Mouse (Mus musculus): ENCODE data around the gene Hspa1l. TPM values are rescaled to one million over a fixed set of nuclear protein-coding genes. Genes with fewer than 3 reads are reported as not detected.
"Not testable (repeated sequence)": the region's sequence is repeated elsewhere in the genome, so short reads cannot be mapped to it uniquely, and the experiment has no call there.

Hspa1l gene
- polyA plus RNA-seq, 1 experiment from 2014 or later = 0.71 TPM

DNA sequence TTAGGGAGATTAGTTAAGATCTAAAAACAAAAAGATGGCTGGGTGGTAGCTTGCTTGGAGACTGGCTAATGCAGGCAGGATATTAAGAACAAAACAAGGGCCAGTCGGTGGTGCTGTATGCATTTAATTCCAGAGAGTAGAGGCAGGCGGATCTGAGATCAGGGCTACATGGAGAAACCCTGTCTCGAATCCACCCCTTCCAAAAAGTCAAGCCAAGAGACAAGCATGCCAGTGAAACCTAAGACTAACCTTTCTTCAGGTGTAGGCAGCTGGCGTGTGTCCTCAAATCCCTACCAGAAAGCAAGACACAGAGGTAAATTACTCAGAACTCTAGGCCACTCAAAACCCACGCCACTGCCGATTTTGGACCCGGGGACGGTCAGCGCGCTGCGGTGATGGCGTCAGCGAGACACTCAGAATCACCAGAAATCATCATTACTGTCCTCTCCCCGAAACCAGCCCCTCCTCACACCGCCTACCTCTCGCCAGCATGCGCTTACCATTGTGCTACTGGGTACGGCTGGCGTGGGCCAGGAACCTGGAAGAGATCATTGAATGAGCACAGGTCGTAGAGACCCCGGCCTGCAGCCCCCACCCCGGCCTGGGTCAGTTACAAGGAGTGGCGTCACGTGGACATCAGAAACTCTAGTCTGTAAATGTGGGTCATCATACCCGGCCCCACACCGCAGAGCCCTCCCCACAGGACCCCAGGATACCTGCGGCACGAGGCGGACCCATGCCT, 20.7 kb upstream of the Hspa1l start:
- H3K4me2 ChIP-seq (replicated peaks) = peak overlapping the region; percentile 72
- under 1% methylated on average over 29 of the region's 29 CpGs for WGBS
- peaks cover 13% of the 10 kb centered on the region for H3K4me1 ChIP-seq
- no peaks in the 10 kb centered on the region for H3K27me3 ChIP-seq
- H3K27ac ChIP-seq (replicated peaks) = peak overlapping the region; percentile 93
- no peak; the same call in 1 of the 2 replicates for ATAC-seq (ENCODE audit: insufficient number of reproducible peaks, low FRiP score, low TSS enrichment, low read depth)
- H3K4me3 ChIP-seq (replicated peaks) = peak overlapping the region; percentile 97
- no peaks in the 10 kb centered on the region for H3K9me3 ChIP-seq (replicated peaks)
- H3K9ac ChIP-seq = peak overlapping the region; percentile 99
- peaks cover 21% of the 10 kb centered on the region for H3K36me3 ChIP-seq

DNA sequence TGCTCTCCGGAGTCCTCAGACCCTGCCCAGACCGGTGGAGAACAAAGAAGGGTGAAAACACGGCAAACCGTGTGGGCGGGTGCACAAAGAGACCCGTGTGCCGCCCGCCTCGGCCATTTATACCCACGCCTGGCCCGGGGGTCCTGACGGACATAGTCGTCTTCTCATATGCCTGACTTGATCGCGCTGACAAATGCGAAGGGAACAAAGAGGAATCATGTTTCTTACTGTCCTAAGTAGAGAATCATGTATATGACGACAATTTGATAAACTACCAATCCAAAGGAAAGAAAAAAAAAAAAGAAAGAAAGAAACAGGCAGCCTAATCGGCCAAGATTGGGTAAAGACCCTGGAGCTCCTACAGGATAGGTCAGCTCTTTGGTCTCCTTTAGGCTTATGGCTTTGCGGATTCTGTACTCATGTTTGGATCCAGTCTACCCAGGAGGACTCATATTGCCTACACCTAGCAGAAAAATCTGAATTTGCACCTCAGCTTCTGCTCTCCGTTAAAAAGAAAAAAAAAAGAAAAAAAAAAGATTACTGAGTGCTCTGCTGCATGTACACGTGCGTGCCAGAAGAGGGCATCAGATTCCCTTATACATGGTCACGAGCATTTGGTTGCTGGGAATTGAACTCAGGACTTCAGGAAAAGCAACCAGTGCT, 20.0 kb upstream of the Hspa1l start:
- peak; percentile 84 for ATAC-seq (ENCODE audit: insufficient number of reproducible peaks, low FRiP score, low TSS enrichment, low read depth)
- H3K4me3 ChIP-seq (replicated peaks) = peak overlapping the region; percentile 97
- peaks cover 21% of the 10 kb centered on the region for H3K36me3 ChIP-seq
- H3K4me1 ChIP-seq = peaks cover 13% of the 10 kb centered on the region
- no peaks in the 10 kb centered on the region for H3K27me3 ChIP-seq
- H3K27ac ChIP-seq (replicated peaks) = peak overlapping the region; percentile 93
- no peaks in the 10 kb centered on the region for H3K9me3 ChIP-seq (replicated peaks)
- WGBS = 0% methylated on average over 23 of the region's 23 CpGs
- peak overlapping the region; percentile 99 for H3K9ac ChIP-seq
- H3K4me2 ChIP-seq (replicated peaks) = peak overlapping the region; percentile 72

DNA sequence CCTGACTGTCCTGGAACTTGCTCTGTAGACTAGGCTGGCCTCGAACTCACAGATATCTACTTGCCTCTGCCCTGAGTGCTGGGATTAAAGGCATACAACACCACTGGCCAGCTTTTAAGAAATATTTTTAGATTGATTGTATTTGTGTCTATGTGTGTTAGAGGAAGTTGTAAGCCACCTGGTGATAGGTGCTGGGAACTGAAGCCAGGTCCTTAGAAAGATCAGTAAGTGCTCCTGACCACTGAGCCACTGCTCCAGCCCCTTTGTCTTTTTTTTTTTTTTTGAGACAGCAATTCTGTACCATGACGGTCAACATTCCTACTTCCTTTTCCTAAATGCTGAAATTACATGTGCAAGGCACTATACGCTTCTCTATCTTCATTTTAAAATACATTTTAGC, 19.2 kb upstream of the Hspa1l start:
- 84% methylated on average over 3 of the region's 3 CpGs for WGBS
- Histone ChIP-seq H3K27me3 (no peaks in the 10 kb centered on the region), H3K9me3 (replicated peaks) (no peaks in the 10 kb centered on the region), H3K4me1 (peaks cover 13% of the 10 kb centered on the region), H3K27ac (replicated peaks) (no peak overlapping the region), H3K4me2 (replicated peaks) (no peak overlapping the region), H3K4me3 (replicated peaks) (no peak overlapping the region), H3K9ac (no peak overlapping the region), H3K36me3 (peaks cover 21% of the 10 kb centered on the region)
- no peak for ATAC-seq (ENCODE audit: insufficient number of reproducible peaks, low FRiP score, low TSS enrichment, low read depth)

DNA sequence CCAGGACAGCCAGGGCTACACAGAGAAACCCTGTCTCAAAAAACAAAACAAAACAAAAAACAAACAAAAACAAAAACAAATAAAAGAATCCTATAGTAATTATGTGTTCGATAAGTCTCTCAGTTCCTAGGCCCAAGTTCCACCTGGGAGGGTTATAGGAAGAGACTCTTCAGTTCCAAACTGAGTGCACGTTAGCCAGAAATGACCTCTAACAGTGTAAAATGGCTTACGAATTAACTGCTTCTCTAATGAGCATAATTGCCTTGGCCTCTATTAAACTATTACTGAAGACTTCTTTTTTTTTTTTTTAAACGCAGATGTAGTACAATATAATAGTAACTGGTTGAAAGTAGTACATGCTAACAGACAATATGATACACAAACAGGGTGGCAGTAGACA, 18.6 kb upstream of the Hspa1l start:
- H3K36me3 ChIP-seq = peaks cover 17% of the 10 kb centered on the region
- no peak overlapping the region for H3K4me2 ChIP-seq (replicated peaks)
- 84% methylated on average over 4 of the region's 4 CpGs for WGBS
- no peak overlapping the region for H3K9ac ChIP-seq
- H3K27ac ChIP-seq (replicated peaks) = no peak overlapping the region
- no peaks in the 10 kb centered on the region for H3K27me3 ChIP-seq
- H3K4me3 ChIP-seq (replicated peaks) = no peak overlapping the region
- no peak for ATAC-seq (ENCODE audit: insufficient number of reproducible peaks, low FRiP score, low TSS enrichment, low read depth)
- H3K9me3 ChIP-seq (replicated peaks) = no peaks in the 10 kb centered on the region
- peaks cover 13% of the 10 kb centered on the region for H3K4me1 ChIP-seq

DNA sequence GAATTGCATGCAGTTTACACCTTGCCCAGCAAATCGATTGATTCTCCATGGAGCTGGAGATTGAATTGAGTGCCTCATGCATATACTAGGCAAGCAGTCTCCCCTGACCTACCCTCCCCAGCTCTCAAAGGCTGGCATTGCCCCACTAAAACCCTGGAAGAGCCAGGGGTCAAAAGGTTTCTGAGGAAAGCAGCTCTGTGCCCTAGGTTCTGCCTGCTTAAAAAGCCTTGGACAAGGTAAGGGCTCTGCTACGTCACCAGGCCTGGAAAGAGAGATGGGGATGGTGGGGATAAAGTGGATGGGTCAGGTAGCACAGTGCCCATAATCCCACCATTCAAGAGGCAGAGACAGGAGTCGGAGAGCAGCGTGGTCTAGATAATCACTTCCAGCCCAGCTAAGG, 17.7 kb upstream of the Hspa1l start:
- Histone ChIP-seq H3K9me3 (replicated peaks) (no peaks in the 10 kb centered on the region), H3K4me1 (peaks cover 16% of the 10 kb centered on the region), H3K36me3 (peaks cover 11% of the 10 kb centered on the region), H3K27ac (replicated peaks) (no peak overlapping the region), H3K4me3 (replicated peaks) (no peak overlapping the region), H3K4me2 (replicated peaks) (no peak overlapping the region), H3K9ac (no peak overlapping the region), H3K27me3 (no peaks in the 10 kb centered on the region)
- 64% methylated on average over 4 of the region's 4 CpGs for WGBS
- no peak for ATAC-seq (ENCODE audit: insufficient number of reproducible peaks, low FRiP score, low TSS enrichment, low read depth)

DNA sequence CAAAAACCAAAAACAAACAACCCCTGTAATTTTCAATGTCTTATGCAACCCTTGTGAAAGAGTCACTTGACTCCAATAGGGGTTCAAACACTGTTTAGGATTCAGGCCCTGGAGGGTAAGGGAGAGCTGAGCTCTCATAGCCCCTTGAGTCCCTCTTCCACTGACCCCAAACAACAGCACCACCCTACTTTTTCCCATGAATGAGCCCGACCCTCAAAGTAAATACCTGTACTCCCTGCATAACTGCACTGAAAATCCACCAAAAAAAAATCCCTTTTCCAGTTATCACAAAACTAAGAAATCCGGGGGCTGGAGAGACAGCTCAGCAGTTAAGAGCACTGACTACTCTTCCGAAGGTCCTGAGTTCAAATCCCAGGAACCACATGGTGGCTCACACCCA, 16.6 kb upstream of the Hspa1l start:
- Histone ChIP-seq H3K4me2 (replicated peaks) (no peak overlapping the region), H3K4me1 (peaks cover 15% of the 10 kb centered on the region), H3K4me3 (replicated peaks) (no peak overlapping the region), H3K9ac (no peak overlapping the region), H3K36me3 (peaks cover under 1% of the 10 kb centered on the region), H3K27ac (replicated peaks) (no peak overlapping the region), H3K9me3 (replicated peaks) (no peaks in the 10 kb centered on the region), H3K27me3 (no peaks in the 10 kb centered on the region)
- 84% methylated on average over 3 of the region's 3 CpGs for WGBS
- ATAC-seq (ENCODE audit: insufficient number of reproducible peaks, low FRiP score, low TSS enrichment, low read depth) = no peak

DNA sequence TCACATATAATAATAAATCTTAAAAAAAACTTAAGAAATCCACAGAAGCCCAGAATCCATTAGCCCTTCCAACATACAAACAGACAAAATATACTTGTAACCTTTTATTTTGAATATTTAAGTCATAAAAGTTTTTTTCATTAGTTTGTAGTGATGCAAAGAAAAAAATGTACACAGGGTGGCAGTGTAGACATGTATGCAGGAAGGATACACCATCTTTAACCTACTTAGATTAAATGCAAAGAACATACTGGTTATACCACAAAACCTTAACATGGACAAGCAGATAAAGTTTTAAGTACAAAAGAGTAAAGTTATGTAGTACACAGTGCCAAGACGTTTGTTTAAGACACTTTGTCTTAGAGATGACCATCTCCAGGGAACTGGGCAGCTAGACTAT, 16.2 kb upstream of the Hspa1l start:
- Histone ChIP-seq H3K4me3 (replicated peaks) (no peak overlapping the region), H3K4me1 (peaks cover 10% of the 10 kb centered on the region; the same call in 1 of the 2 replicates), H3K4me2 (replicated peaks) (no peak overlapping the region), H3K9me3 (replicated peaks) (no peaks in the 10 kb centered on the region), H3K9ac (no peak overlapping the region), H3K27me3 (no peaks in the 10 kb centered on the region), H3K36me3 (no peaks in the 10 kb centered on the region), H3K27ac (replicated peaks) (no peak overlapping the region)
- ATAC-seq (ENCODE audit: insufficient number of reproducible peaks, low FRiP score, low TSS enrichment, low read depth) = no peak
- WGBS = 33% methylated on average over 1 of the region's 1 CpGs

DNA sequence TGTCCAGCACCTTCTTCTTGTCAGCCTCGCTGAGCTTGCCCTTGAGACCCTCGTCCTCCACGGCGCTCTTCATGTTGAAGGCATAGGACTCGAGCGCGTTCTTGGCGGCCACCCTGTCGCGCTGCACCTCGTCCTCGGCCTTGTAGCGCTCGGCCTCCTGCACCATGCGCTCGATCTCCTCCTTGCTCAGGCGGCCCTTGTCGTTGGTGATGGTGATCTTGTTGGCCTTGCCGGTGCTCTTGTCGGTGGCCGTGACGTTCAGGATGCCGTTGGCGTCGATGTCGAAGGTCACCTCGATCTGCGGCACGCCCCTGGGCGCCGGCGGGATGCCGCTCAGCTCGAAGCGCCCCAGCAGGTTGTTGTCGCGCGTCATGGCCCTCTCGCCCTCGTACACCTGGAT, 15.2 kb upstream of the Hspa1l start:
- not testable (repeated sequence) for H3K27ac ChIP-seq (replicated peaks); H3K36me3 ChIP-seq; H3K4me3 ChIP-seq (replicated peaks); H3K27me3 ChIP-seq; H3K9me3 ChIP-seq (replicated peaks); ATAC-seq (ENCODE audit: insufficient number of reproducible peaks, low FRiP score, low TSS enrichment, low read depth); H3K9ac ChIP-seq; H3K4me1 ChIP-seq
- WGBS = 16% methylated on average over 38 of the region's 40 CpGs
- peak overlapping the region; percentile 21; the same call in 1 of the 2 replicates for H3K4me2 ChIP-seq (replicated peaks)

DNA sequence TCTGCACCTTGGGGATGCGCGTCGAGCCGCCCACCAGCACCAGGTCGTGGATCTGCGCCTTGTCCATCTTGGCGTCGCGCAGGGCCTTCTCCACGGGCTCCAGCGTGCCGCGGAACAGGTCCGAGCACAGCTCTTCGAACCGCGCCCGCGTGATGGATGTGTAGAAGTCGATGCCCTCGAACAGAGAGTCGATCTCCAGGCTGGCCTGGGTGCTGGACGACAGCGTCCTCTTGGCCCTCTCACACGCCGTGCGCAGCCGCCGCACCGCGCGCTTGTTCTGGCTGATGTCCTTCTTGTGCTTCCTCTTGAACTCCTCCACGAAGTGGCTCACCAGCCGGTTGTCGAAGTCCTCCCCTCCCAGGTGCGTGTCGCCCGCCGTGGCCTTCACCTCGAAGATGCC, 14.5 kb upstream of the Hspa1l start:
- not testable (repeated sequence) for H3K4me1 ChIP-seq; H3K9ac ChIP-seq; H3K36me3 ChIP-seq; H3K4me3 ChIP-seq (replicated peaks); ATAC-seq (ENCODE audit: insufficient number of reproducible peaks, low FRiP score, low TSS enrichment, low read depth); H3K4me2 ChIP-seq (replicated peaks); H3K9me3 ChIP-seq (replicated peaks); H3K27ac ChIP-seq (replicated peaks); H3K27me3 ChIP-seq
- WGBS = 32% methylated on average over 29 of the region's 40 CpGs

DNA sequence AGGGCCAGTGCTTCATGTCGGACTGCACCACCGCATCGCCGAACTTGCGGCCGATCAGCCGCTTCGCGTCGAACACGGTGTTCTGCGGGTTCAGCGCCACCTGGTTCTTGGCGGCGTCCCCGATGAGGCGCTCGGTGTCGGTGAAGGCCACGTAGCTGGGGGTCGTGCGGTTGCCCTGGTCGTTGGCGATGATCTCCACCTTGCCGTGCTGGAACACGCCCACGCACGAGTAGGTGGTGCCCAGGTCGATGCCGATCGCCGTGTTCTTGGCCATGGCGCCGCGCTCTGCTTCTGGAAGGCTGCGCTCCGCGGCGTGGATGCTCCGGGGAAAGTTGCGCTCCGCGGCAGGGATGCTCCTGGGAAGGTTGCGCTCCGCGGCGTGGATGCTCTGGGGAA, 13.8 kb upstream of the Hspa1l start:
- not testable (repeated sequence) for H3K4me1 ChIP-seq; H3K9ac ChIP-seq; H3K27ac ChIP-seq (replicated peaks); H3K36me3 ChIP-seq; H3K9me3 ChIP-seq (replicated peaks); H3K27me3 ChIP-seq
- ATAC-seq (ENCODE audit: insufficient number of reproducible peaks, low FRiP score, low TSS enrichment, low read depth) = peak; percentile 2; the same call in 1 of the 2 replicates
- peak overlapping the region; percentile 57 for H3K4me3 ChIP-seq (replicated peaks)
- under 1% methylated on average over 32 of the region's 47 CpGs for WGBS
- peak overlapping the region; percentile 56 for H3K4me2 ChIP-seq (replicated peaks)

DNA sequence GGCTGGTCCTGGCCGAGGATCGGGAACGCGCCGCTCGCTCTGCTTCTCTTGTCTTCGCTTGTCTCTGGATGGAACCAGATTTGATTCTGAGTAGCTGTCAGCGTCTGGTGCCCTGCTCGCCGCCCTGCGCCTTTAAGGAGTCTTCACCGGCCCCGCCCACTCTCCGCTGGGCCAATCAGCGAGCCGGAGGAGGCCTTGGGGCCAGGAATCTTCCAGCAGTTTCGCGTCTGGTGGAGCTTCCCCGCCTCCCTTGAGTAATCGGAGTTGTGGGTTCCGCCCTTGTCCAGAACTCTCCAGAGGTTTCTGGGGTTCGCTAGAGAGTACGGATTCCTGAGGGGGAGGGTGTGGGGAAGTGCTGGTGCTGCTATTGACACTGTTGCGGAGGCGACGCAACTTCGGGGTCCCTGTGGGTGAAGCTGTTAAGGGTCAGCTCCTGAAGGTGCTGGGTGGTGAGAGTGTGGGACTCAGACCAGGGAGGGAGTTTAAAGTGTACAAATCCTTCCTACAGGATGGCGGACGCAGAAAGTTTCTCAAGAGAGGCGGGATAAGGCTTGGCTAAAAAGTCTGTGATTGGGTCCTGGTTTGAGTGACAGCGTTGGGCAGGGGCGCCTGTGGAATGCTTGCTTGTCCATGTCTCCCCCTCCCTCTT, 13.2 kb upstream of the Hspa1l start, which contains the start of gene Hspa1b:
TSS of gene Hspa1b (minus strand) at position 109 of the 649 bp plus-strand sequence.
- H3K4me1 ChIP-seq; H3K27me3 ChIP-seq; H3K9me3 ChIP-seq (replicated peaks); H3K36me3 ChIP-seq: not testable (repeated sequence)
- Histone ChIP-seq H3K9ac (peak within 1 kb of the TSS; percentile 41), H3K4me3 (replicated peaks) (peak within 1 kb of the TSS; percentile 57), H3K27ac (replicated peaks) (peak within 1 kb of the TSS; percentile 99), H3K4me2 (replicated peaks) (peak within 1 kb of the TSS; percentile 56)
- WGBS = 0% methylated on average over 30 of the region's 32 CpGs
- peak; percentile 92 for ATAC-seq (ENCODE audit: insufficient number of reproducible peaks, low FRiP score, low TSS enrichment, low read depth)
